Mouse (Mus musculus) midbrain, embryonic 14.5 days (tissue): ENCODE measurements at regions not wholly inside any gene's neighbourhood (a gene's known extent, or its start where the extent isn't known, plus 50 kb on each side); places are given as distances from the start of the nearest gene placed in this dataset.
A peak's percentile ranks its signal among the peaks of the same experiment; 100 is the strongest.

Source experiments
- ATAC-seq: fragments of 200-750 bp; cut with Nextera tagmentation; 2 replicates; pipeline ENCODE4 v1.8.0; 2017; ENCODE audit warnings: moderate number of reproducible peaks, moderate library complexity; ENCODE audit not compliant: low FRiP score, low TSS enrichment
- DNase-seq: peaks from one replicate; pipeline ENCODE4 v3.0.0-alpha.2; 2015
- H3K27ac ChIP-seq: fragments of 300-500 bp; sonication (generic); replicated peaks from 2 replicates; pipeline ENCODE4 v1.5.1; 2014; ENCODE audit warnings: mild to moderate bottlenecking, low read depth, low read length, moderate library complexity
- H3K27me3 ChIP-seq: fragments of 300-500 bp; sonication (generic); 2 replicates; pipeline ENCODE4 v1.6.1; 2014; ENCODE audit warnings: low read length, control low read depth, mixed read lengths; ENCODE audit not compliant: control insufficient read depth, insufficient read depth
- H3K36me3 ChIP-seq: fragments of 300-500 bp; sonication (generic); 2 replicates; pipeline ENCODE4 v1.6.1; 2014; ENCODE audit warnings: low read length, control low read depth; ENCODE audit not compliant: control insufficient read depth, insufficient read depth
- H3K4me1 ChIP-seq: fragments of 300-500 bp; sonication (generic); 2 replicates; pipeline ENCODE4 v1.6.1; 2014; ENCODE audit warnings: mild to moderate bottlenecking, antibody characterized with exemption, low read length, control low read depth; ENCODE audit not compliant: control insufficient read depth, insufficient read depth
- H3K4me2 ChIP-seq: fragments of 300-500 bp; sonication (generic); 2 replicates; pipeline ENCODE4 v1.6.1; 2014; ENCODE audit warnings: mild to moderate bottlenecking, low read length, moderate library complexity
- H3K4me3 ChIP-seq: fragments of 300-500 bp; sonication (generic); replicated peaks from 2 replicates; pipeline ENCODE4 v1.5.1; 2014; ENCODE audit warnings: low read depth, low read length
- H3K9ac ChIP-seq: fragments of 300-500 bp; sonication (generic); replicated peaks from 2 replicates; pipeline ENCODE4 v1.6.1; 2014; ENCODE audit warnings: mild to moderate bottlenecking, low read length, moderate library complexity
- H3K9me3 ChIP-seq: fragments of 300-500 bp; sonication (generic); 2 replicates; pipeline ENCODE4 v1.6.1; 2016; ENCODE audit warnings: low read length, control low read depth, mixed read lengths; ENCODE audit not compliant: control insufficient read depth
- WGBS: fragments of 180-500 bp; shearing (Covaris S2); extraction: QIAGEN DNeasy Blood & Tissue Kit; methylation state at CpG from one replicate; pipeline ENCODE4 v1.1.7; 2014; 5-methylcytosine and 5-hydroxymethylcytosine counted together

GRCm38 (mm10) chr7:130082662-130083061, 437.5 kb downstream of the Ate1 start:
- WGBS: 88% methylated on average over 4 of the region's 4 CpGs
- DNase-seq: no peak

GRCm38 (mm10) chr7:130085706-130086105, 434.5 kb downstream of the Ate1 start:
- ATAC-seq: no peak
- Histone ChIP-seq H3K9ac (no peak overlapping the region), H3K36me3 (no peaks in the 10 kb centered on the region), H3K4me3 (no peak overlapping the region), H3K27ac (no peak overlapping the region), H3K27me3 (no peaks in the 10 kb centered on the region), H3K9me3 (no peaks in the 10 kb centered on the region), H3K4me2 (no peak overlapping the region), H3K4me1 (no peaks in the 10 kb centered on the region; the same call in 1 of the 2 replicates)
- DNase-seq: no peak

More at GRCm38 (mm10) chr7:130082662-130083061, 437.5 kb downstream of the Ate1 start:
- no peak overlapping the region for H3K4me2 ChIP-seq
- no peaks in the 10 kb centered on the region for H3K27me3 ChIP-seq
- no peak overlapping the region for H3K27ac ChIP-seq
- no peaks in the 10 kb centered on the region for H3K4me1 ChIP-seq
- no peak overlapping the region for H3K4me3 ChIP-seq
- no peak for ATAC-seq
- no peaks in the 10 kb centered on the region for H3K36me3 ChIP-seq
- no peaks in the 10 kb centered on the region for H3K9me3 ChIP-seq
- no peak overlapping the region for H3K9ac ChIP-seq

GRCm38 (mm10) chr7:130089896-130090610, 430.1 kb downstream of the Ate1 start:
- ATAC-seq (no peak), DNase-seq (peak; percentile 22)
- Histone ChIP-seq H3K4me1 (no peaks in the 10 kb centered on the region; the same call in 1 of the 2 replicates), H3K9me3 (no peaks in the 10 kb centered on the region), H3K9ac (no peak overlapping the region), H3K36me3 (no peaks in the 10 kb centered on the region), H3K27ac (no peak overlapping the region), H3K4me2 (no peak overlapping the region), H3K4me3 (no peak overlapping the region), H3K27me3 (no peaks in the 10 kb centered on the region)
- 75% methylated on average over 8 of the region's 8 CpGs for WGBS

- DNase-seq (no peak), ATAC-seq (no peak)
- Histone ChIP-seq H3K27me3 (no peaks in the 10 kb centered on the region), H3K4me2 (no peak overlapping the region), H3K9ac (no peak overlapping the region), H3K9me3 (no peaks in the 10 kb centered on the region), H3K4me1 (no peaks in the 10 kb centered on the region; the same call in 1 of the 2 replicates), H3K4me3 (no peak overlapping the region), H3K36me3 (no peaks in the 10 kb centered on the region), H3K27ac (no peak overlapping the region)
- 9% methylated on average over 3 of the region's 3 CpGs for WGBS
These were observed 428.2 kb downstream of the Ate1 start for GRCm38 (mm10) chr7:130091942-130092341.

- no peak overlapping the region for H3K4me2 ChIP-seq
- no peak overlapping the region for H3K9ac ChIP-seq
- ATAC-seq (no peak), DNase-seq (no peak)
- no peaks in the 10 kb centered on the region for H3K9me3 ChIP-seq
- no peaks in the 10 kb centered on the region; the same call in 1 of the 2 replicates for H3K4me1 ChIP-seq
- no peaks in the 10 kb centered on the region for H3K36me3 ChIP-seq
- WGBS: 82% methylated on average over 4 of the region's 4 CpGs
- H3K4me3 ChIP-seq: no peak overlapping the region
- no peaks in the 10 kb centered on the region for H3K27me3 ChIP-seq
- no peak overlapping the region for H3K27ac ChIP-seq
These were observed 425.0 kb downstream of the Ate1 start for GRCm38 (mm10) chr7:130095141-130095540.

GRCm38 (mm10) chr7:130098606-130099005, 421.6 kb downstream of the Ate1 start:
- H3K9me3 ChIP-seq: no peaks in the 10 kb centered on the region
- WGBS: 84% methylated on average over 10 of the region's 10 CpGs
- ATAC-seq (no peak), DNase-seq (no peak)
- no peaks in the 10 kb centered on the region for H3K4me1 ChIP-seq
- H3K36me3 ChIP-seq: no peaks in the 10 kb centered on the region
- no peak overlapping the region for H3K27ac ChIP-seq
- no peak overlapping the region for H3K9ac ChIP-seq
- H3K27me3 ChIP-seq: no peaks in the 10 kb centered on the region
- no peak overlapping the region for H3K4me2 ChIP-seq
- no peak overlapping the region for H3K4me3 ChIP-seq

GRCm38 (mm10) chr7:130102671-130103070, 417.5 kb downstream of the Ate1 start:
- Histone ChIP-seq H3K4me2 (no peak overlapping the region), H3K4me3 (no peak overlapping the region), H3K9me3 (no peaks in the 10 kb centered on the region), H3K36me3 (no peaks in the 10 kb centered on the region), H3K9ac (no peak overlapping the region), H3K27ac (no peak overlapping the region), H3K4me1 (no peaks in the 10 kb centered on the region), H3K27me3 (no peaks in the 10 kb centered on the region)
- DNase-seq (no peak), ATAC-seq (no peak)
- WGBS: 87% methylated on average over 5 of the region's 5 CpGs

- no peaks in the 10 kb centered on the region for H3K4me1 ChIP-seq
- H3K9ac ChIP-seq: no peak overlapping the region
- no peaks in the 10 kb centered on the region for H3K9me3 ChIP-seq
- H3K36me3 ChIP-seq: no peaks in the 10 kb centered on the region
- DNase-seq: no peak
- H3K27ac ChIP-seq: no peak overlapping the region
- WGBS: 86% methylated on average over 5 of the region's 5 CpGs
- no peaks in the 10 kb centered on the region for H3K27me3 ChIP-seq
- no peak overlapping the region for H3K4me3 ChIP-seq
- ATAC-seq: no peak
- no peak overlapping the region for H3K4me2 ChIP-seq
These were observed 413.2 kb downstream of the Ate1 start for GRCm38 (mm10) chr7:130106961-130107360.

- 91% methylated on average over 17 of the region's 17 CpGs for WGBS
- Histone ChIP-seq H3K4me2 (no peak overlapping the region), H3K27ac (no peak overlapping the region), H3K9ac (no peak overlapping the region), H3K4me3 (no peak overlapping the region), H3K4me1 (no peaks in the 10 kb centered on the region), H3K9me3 (no peaks in the 10 kb centered on the region), H3K36me3 (no peaks in the 10 kb centered on the region), H3K27me3 (no peaks in the 10 kb centered on the region)
- DNase-seq (no peak), ATAC-seq (no peak)
These were observed 411.8 kb downstream of the Ate1 start for GRCm38 (mm10) chr7:130108362-130108761.
